Mouse (Mus musculus) layer of hippocampus, adult 18-20 months (tissue): ENCODE data around the gene Prcp. TPM values are rescaled to one million over a fixed set of nuclear protein-coding genes. Genes with fewer than 3 reads are reported as not detected.
A peak's percentile ranks its signal among the peaks of the same experiment; 100 is the strongest.

Experiments
- DNase-seq, 2 experiments: peaks; one replicate each; pipeline ENCODE4 v3.0.0; 2022; ENCODE audit warnings: low spot score in 2 of 2
- long read RNA-seq: library from polyadenylated mRNA; stranded (forward); transcript quantifications from one replicate; pipeline ENCODE4 v2.0.0, GENCODE M21; 2021
- total RNA-seq, 2 experiments: library from RNA; stranded (reverse); gene quantifications; 2 replicates each; pipeline ENCODE4 v1.2.3; 2021

Prcp gene
- total RNA-seq = 1 to 10 TPM; 5.9 to 7.0 TPM
- long read RNA-seq, partial matches to known transcripts = 1 of 7 reads
- long read RNA-seq, other reads (novel, unspliced or antisense) = 2 of 7 reads

- DNase-seq = peak; percentile 84 to 93
Observed at GRCm38 (mm10) chr7:92874116-92874675, at the start of gene Prcp, which contains the start of gene Ddias. Gene Prcp, plus strand, starts transcription at chr7:92874470. Gene Ddias, minus strand, starts transcription at chr7:92874247.

DNA sequence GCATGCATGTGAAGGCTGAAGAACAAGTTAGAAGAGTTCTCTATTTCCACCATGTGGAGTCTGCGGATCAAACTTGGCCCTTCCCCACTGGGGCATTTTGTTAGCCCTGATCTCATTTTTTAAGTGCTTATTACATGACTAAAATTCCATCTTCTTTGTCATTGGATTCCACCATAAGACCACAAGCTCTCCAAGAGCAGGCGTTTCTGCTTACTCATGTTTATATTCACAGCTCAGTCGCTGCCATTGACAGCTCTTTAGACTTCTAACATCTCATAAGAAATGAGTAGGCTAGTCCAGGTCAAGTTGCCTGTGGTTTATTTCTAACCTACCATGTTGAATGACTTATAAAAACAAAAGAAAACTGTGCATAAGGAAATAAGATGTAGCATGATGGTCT is 48.0 kb upstream of the Prcp start:
- no peak for DNase-seq

GRCm38 (mm10) chr7:92827981-92828380 is 46.3 kb upstream of the Prcp start:
- peak in 1 of 2 experiments; percentile 55 for DNase-seq

DNA sequence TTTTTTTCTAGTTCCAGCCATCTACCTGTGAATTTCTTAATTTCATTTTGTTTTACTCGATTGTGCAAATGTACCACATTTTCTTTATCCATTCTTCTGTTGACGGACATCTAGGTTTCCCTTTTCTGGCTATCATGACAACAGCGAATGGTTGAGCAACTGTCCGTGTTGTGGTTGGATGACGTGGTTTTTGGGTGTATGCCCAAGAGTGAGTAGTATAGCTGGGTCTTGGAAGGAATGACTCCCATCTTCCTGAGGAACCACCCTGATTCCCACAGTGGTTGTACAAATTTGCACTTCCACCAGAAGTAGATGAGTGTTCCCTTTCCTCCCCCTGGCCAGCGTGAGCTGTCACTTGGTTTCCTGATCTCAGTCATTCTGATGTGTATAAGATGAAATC is 41.9 kb upstream of the Prcp start:
- no peak for DNase-seq

DNA sequence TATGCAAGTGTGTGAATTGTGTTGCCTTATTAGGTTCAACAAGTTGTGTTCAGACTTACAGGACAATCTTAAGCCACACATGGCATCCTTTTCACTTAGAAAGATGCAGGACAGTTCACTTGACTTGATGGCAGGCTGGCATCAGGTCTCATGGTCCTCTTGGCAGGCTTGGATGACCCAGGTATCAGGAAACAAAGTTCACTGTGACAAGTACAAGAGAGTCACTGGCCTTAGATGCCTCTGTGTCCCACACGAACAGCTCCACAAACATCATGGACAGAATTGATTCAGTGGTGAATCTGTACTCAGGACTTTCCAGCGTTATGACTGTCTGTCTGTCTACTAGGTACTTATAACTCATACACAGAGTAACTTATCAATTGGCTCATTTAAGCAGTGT is 39.9 kb upstream of the Prcp start:
- DNase-seq = no peak

- DNase-seq = no peak
Observed at GRCm38 (mm10) chr7:92836447-92836846, 37.8 kb upstream of the Prcp start.

DNA sequence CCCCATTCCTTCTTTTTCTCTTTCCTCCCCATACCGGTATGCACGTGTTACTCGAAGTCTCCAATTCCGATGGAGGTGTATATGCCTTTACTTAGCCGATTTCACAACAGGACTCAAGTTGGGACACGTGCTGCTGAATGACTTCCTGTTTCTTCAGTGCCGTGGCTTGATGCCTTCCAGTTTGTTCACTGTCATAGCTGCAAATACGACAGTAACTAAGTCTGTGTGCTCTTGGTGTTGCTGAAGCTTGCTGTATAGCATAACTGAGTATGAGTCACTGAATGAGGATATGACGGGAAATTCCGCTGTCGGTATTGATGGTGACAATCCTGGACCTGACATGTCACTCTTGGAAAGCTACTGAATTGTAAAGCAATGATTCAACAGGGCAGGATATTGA is 37.0 kb upstream of the Prcp start:
- no peak for DNase-seq

DNA sequence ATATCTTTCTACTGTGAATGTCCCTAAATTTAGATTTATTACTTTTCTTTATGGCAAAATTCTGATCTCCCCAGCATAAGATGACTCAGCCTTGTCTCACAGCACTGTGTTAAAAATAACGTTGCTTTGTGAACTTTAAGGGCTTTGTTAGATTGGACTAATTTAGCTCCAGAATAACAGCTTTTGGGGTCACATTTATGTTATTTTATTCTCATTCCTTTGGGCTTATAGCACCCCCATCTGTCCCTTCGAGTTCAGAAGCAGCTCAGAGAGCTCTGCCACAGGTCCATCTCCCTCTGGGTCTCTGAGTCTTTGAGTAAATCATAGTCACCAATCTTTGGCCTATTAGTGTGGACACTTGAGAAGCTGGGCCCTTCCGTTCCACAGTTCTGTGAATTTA is 36.4 kb upstream of the Prcp start:
- peak in 1 of 2 experiments; percentile 15 for DNase-seq

- DNase-seq = no peak
Observed at GRCm38 (mm10) chr7:92842254-92842653, 32.0 kb upstream of the Prcp start.

- no peak for DNase-seq
Observed at GRCm38 (mm10) chr7:92848246-92848645, 26.0 kb upstream of the Prcp start.

GRCm38 (mm10) chr7:92866526-92866925 is 7.7 kb upstream of the Prcp start:
- peak in 1 of 2 experiments; percentile 63 for DNase-seq

DNA sequence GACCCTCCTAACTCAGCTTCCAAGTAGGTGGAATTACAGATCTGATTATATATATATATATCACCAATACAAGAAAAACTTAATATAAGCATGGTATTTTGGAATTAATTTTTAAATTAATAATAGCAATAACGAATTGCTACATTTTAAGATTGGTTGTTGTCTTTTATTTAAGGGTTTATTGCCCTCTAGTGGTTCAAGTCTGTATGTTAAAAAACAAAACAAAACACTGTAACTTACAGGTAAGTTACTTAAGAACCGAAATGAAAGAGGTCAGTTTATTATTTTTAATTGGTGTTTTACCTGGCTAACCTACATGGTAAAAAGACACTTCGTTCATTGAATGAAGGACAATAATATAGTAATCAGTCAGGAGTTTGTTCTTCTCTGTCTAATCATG is 4.1 kb upstream of the Prcp start:
- no peak for DNase-seq

- DNase-seq = no peak
Observed at GRCm38 (mm10) chr7:92871596-92871995, 2.7 kb upstream of the Prcp start.

DNA sequence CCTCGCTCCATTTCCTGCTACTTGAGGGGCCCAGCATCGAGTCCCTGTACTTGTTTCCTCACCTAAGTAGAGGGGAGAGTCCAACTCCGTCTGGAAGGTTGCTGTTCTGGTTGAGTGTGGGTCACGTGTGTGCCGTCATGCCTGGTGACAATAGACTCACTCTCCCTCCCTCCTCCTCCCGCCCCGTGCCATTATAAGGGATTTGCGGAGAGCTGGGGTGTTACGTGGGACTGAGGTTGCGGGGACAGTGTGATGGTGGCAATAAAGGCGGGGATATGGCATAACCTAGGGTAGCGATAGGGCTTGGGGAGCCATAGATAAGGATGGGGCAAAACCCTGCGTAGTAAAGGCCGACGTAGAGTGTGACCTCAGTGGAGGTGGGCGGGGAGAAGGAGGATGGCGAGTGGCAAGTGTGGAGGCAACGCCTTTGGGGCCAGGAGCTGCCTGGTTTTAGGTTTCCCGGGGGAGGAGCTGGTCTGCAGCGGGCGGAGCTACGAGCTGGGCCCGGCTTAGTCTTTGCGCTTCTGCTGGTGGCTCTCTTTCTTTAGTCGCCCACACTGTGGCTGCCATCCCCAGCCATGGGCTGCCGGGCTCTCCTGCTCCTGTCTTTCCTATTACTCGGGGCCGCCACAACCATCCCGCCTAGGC is 615 bp downstream of the Prcp start:
- DNase-seq = peak; percentile 84 to 90

GRCm38 (mm10) chr7:92876066-92876465 is 1.8 kb downstream of the Prcp start:
- DNase-seq = no peak

DNA sequence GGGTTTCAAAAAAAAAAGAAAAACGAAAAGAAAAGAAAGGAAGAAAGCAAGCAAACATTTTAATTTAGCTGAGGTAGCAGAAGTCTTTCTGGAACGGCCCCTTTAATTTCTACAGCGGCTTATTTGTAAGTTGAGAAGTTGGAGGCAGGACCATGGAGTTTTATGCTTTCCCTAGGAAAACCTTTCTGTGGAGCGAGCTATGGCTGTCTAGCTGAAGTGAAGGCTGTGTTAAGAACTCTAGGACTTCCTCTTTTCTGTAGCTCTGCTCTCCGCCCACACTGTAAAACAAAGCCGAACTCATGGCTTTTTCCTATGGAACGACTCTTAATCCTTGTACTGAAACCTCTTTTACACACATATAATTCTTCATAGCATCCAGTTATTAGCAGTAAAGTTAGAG is 2.3 kb downstream of the Prcp start:
- no peak for DNase-seq

DNA sequence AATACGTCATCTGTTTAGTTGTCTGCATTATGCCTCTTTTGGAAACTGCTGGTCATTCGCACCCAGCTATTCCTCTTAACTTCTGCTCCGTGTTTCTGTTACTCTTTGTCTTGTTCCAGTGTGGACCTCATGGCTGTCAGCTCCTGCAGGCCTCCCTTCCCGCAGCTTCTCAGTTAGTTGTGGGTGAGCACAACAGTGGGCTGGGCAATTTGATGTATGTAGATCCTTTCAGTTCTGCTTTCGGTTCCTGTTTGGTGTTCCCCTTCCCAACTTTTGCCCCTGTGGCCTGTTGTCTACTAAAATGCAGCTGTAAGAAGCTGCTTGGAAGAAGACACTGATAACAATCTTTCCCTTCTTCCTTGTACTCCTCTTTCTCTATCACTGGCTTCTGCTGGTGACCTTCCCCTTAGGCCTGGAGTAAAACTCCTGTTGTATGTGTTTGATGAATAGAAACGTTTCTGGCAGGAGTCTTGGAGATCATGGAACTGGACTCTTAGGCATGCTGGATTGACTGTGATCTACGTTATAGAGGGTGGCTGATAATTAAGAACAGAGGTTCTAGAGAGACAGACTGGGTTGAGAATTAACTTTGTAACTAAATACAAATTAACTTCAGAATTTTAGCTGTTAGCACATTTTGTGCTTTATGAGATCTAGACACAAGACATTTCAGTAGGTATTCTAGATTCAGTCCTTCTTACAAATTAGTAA is 4.5 kb downstream of the Prcp start:
- no peak for DNase-seq

DNA sequence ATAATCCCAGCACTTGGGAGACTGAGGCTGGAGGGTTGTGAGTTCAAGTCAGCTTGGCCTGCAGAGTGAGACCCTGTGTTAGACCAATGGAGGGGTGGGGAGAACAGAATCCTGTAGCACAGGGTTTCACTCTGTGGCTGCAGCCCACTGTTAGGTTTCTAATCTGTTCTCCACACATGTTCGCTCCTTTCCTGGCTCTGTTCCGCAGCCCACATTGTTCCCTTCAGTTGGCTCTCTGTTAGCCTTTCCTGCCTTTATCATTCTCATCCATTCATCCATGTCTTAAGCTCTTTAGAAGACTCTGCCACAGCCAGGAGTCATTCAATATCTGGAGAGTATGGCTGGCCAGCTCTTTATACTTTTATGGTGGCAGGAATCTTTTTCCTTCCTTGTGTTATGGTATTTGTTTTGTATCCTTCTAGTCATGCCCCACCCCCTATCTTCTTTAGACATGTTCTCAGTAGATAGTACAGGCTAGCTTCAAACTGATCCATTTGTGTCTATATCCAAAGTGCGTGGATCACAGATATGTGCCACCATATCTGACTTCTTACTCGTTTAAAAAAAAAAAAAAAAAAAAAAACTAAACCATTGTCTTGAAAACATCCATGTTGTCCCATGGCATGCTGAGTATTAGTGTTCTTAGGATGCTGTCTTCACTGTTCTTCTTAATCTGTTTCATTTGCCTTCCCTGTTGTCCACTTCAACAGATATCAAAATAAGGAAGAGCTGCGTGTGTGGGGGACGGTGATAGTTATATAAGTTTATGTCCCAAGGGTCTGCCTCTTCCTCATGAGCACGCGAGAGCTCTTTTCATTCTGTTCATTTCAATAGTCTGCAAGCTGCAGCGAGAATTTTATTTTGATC is 9.8 kb downstream of the Prcp start:
- peak in 1 of 2 experiments; percentile 33 for DNase-seq

DNA sequence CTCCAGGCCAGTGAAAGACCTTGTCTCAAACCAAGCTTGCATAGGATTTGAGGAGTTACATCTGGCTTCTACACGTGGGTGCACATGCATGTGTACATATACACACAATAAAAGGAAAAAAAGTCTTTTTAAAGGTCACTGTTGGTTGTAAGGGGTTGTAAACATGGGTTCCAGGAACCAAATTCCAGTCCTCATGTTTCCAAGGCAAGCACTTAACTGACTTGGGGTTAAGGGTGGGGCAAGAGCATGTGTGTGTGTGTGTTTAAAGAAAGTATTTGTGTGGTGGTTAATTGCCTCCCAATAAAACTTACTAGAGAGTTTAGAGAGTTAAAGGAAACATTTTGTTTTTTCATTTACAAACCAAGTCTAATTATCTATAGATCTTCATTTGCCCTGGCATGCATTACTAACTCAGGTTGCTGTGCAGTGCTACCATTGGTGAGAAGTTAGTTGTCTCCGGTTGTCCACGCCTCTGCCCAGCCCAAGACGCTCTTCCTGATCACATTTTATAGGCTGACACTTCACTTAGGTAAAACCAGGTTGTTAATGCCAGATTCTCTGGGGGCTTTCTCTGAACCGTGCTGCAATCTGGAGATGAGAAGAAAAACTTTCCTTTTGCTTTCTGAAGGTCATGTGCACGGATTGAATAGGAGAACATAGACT is 10.9 kb downstream of the Prcp start:
- no peak for DNase-seq

DNA sequence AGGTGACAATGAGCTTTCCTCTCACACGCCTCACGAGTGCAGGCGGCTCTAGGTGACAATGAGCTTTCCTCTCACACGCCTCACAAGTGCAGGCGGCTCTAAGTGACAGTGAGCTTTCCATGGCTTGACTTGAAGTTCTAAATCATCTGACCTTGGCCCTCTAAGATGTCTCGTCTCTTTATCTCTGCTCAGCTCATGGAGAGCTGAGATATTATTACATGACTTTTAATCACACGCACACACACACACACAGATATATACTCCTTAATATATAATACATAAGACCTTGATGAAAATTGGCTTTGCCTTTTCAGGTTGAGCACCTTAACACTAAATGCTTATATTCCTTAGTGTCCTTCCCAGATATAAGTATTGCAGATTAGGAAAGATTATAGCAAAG is 12.5 kb downstream of the Prcp start:
- no peak for DNase-seq

GRCm38 (mm10) chr7:92887230-92887629 is 13.0 kb downstream of the Prcp start:
- no peak for DNase-seq
